In genomic region chr3:122837639-122838038, GRCm38 (mm10) we compare ENCODE assay signal across 34 mouse cellular contexts. TPM values are rescaled to one million over a fixed set of nuclear protein-coding genes. Genes with fewer than 3 reads are reported as not detected.
DNase-seq lines count a peak whose midpoint lies in the region; ATAC-seq and TF ChIP-seq lines count a peak whose summit lies in the region.
"Had no signal": no experiment of that assay in that cellular context is flagged by ENCODE, and none has a peak within 500 bp of the region (broad histone marks: within the 10 kb centered on the region; RNA-seq: fewer than 3 reads in every experiment).

No protein-coding gene starts in this region.

- no peak for TF ChIP-seq CTCF in lung, embryonic 14.5 days (IDR thresholded peaks at IDR 0.05; ENCODE audit: low read depth)

- H3K9ac ChIP-seq in lung, embryonic 14.5 days: no peak overlapping the region
- H3K9ac ChIP-seq in intestine, embryonic 16.5 days (ENCODE audit: low read depth, low read length): no peak overlapping the region
- H3K9ac ChIP-seq: forebrain, postnatal 0 days; heart, embryonic 15.5 days; hindbrain, embryonic 13.5 days; liver, embryonic 12.5 days; neural tube, embryonic 13.5 days had no signal

- no peak for DNase-seq in frontal cortex, postnatal 36 days (ENCODE audit: low spot score in 2 of 2)
- DNase-seq in lung, embryonic 14.5 days: no peak
- DNase-seq in lung, postnatal 4 days: no peak
- no peak for DNase-seq in heart, adult 8-10 months (ENCODE audit: low spot score)
- DNase-seq in adipocyte (ENCODE audit: low spot score): no peak
- DNase-seq: adrenal gland, postnatal 36 days; cerebellum, adult 9-10 months; forebrain, postnatal 0 days; gastrocnemius, adult 2 months; heart, postnatal 36 days; kidney, postnatal 14 days; lung, adult 18-20 months; lung, postnatal 36 days; retina, postnatal 1 day; right cerebral cortex, postnatal 25 days; spleen, adult 18-20 months; thymus, adult 18-20 months; thymus, postnatal 4 days had no signal

- WGBS in lung, embryonic 14.5 days: 38% methylated on average over 2 of the region's 2 CpGs
- 58% methylated on average over 2 of the region's 2 CpGs for WGBS in intestine, embryonic 16.5 days

- H3K27me3 ChIP-seq in lung, embryonic 14.5 days (ENCODE audit: insufficient read depth, low read length): no peaks in the 10 kb centered on the region
- H3K27me3 ChIP-seq in intestine, embryonic 16.5 days (replicated peaks; ENCODE audit: control insufficient read depth, insufficient read depth, low read length): no peaks in the 10 kb centered on the region
- H3K27me3 ChIP-seq: heart, embryonic 15.5 days; hindbrain, embryonic 13.5 days; liver, embryonic 12.5 days; neural tube, embryonic 13.5 days had no signal

- ATAC-seq in frontal cortex, adult (ENCODE audit: low TSS enrichment): 0 out of 2 replicates have a peak, but pooled peaks have one; percentile 47
- no peak for ATAC-seq in lung, embryonic 14.5 days (ENCODE audit: insufficient read depth)
- ATAC-seq in intestine, embryonic 16.5 days: no peak
- ATAC-seq: CD4-positive, CD25-positive, alpha-beta regulatory T cell, adult 4 months; forebrain, postnatal 0 days; liver, embryonic 12.5 days; midbrain, embryonic 16.5 days had no signal

- peaks cover 48% of the 10 kb centered on the region for H3K36me3 ChIP-seq in lung, embryonic 14.5 days (ENCODE audit: insufficient read depth)
- H3K36me3 ChIP-seq in intestine, embryonic 16.5 days (ENCODE audit: control insufficient read depth, insufficient read depth, low read length): 0 out of 2 replicates have a peak, but pooled peaks cover 5% of the 10 kb centered on the region
- H3K36me3 ChIP-seq: heart, embryonic 15.5 days; liver, embryonic 12.5 days; neural tube, embryonic 13.5 days had no signal

- H3K4me1 ChIP-seq in lung, embryonic 14.5 days (ENCODE audit: insufficient read depth): no peaks in the 10 kb centered on the region
- peaks cover 6% of the 10 kb centered on the region for H3K4me1 ChIP-seq in intestine, embryonic 16.5 days (ENCODE audit: control insufficient read depth, insufficient read depth, low read length)
- H3K4me1 ChIP-seq: hindbrain, embryonic 13.5 days; liver, embryonic 12.5 days had no signal

- H3K4me3 ChIP-seq in lung, embryonic 14.5 days (ENCODE audit: low read depth, low read length): no peak overlapping the region
- H3K4me3 ChIP-seq in intestine, embryonic 16.5 days (ENCODE audit: low read length): no peak overlapping the region
- H3K4me3 ChIP-seq: gastrocnemius, adult 2 months; heart, embryonic 15.5 days; hindbrain, embryonic 13.5 days; liver, embryonic 12.5 days; myocyte; neural tube, embryonic 13.5 days had no signal

- H3K4me2 ChIP-seq in lung, embryonic 14.5 days: no peak overlapping the region
- no peak overlapping the region for H3K4me2 ChIP-seq in intestine, embryonic 16.5 days (ENCODE audit: low read depth, low read length)
- H3K4me2 ChIP-seq: heart, embryonic 15.5 days; hindbrain, embryonic 13.5 days; liver, embryonic 12.5 days; neural tube, embryonic 13.5 days had no signal

- no peaks in the 10 kb centered on the region for H3K9me3 ChIP-seq in lung, embryonic 14.5 days (ENCODE audit: low read depth, low read length)
- H3K9me3 ChIP-seq in intestine, embryonic 16.5 days (ENCODE audit: control insufficient read depth, low read length): no peaks in the 10 kb centered on the region
- H3K9me3 ChIP-seq: heart, embryonic 15.5 days; hindbrain, embryonic 13.5 days; liver, embryonic 12.5 days; neural tube, embryonic 13.5 days had no signal

- H3K27ac ChIP-seq in lung, embryonic 14.5 days (ENCODE audit: low read depth): peak overlapping the region; percentile 38; the same call in 1 of the 2 replicates
- H3K27ac ChIP-seq in intestine, embryonic 16.5 days (ENCODE audit: low read length): peak overlapping the region; percentile 44
- H3K27ac ChIP-seq: gastrocnemius, adult 2 months; heart, embryonic 15.5 days; hindbrain, embryonic 13.5 days; liver, embryonic 12.5 days; neural tube, embryonic 13.5 days had no signal

RNA-seq across cellular contexts. Expression of gene Fabp2, which starts 57.2 kb away (rescaled TPM):
- polyA plus RNA-seq in lung, embryonic 14.5 days (2014; fragmentation: Nextera tagmentation; extraction: Ambion mirVana): not detected in 2 replicates
- polyA plus RNA-seq in intestine, embryonic 16.5 days (2015; fragmentation: Nextera tagmentation; extraction: Ambion mirVana): 1,335 and 2,162 TPM in 2 replicates
- not detected for total RNA-seq in heart, adult 8-10 months (2022)
- total RNA-seq: adrenal gland, adult 18-20 months; adrenal gland, postnatal 36 days; forebrain, postnatal 0 days; gastrocnemius, adult 2 months; gastrocnemius, postnatal 4 days; heart, postnatal 36 days; layer of hippocampus, adult 18-20 months; layer of hippocampus, postnatal 25 days; megakaryocyte-erythroid progenitor cell, adult 5-6 weeks had no signal
- polyA plus RNA-seq: CD4-positive, CD25-positive, alpha-beta regulatory T cell, adult 4 months; cortical plate, adult 2 months; forebrain, postnatal 0 days; hindbrain, embryonic 13.5 days; limb, embryonic 11.5 days; midbrain, embryonic 16.5 days; myocyte; neural tube, embryonic 13.5 days had no signal

Comparison
In these comparisons a context has a peak if more than half of its experiments do, and no peak if none do; other contexts are left out.
1. RNA of gene Fabp2, which starts 57.2 kb away (polyA plus RNA-seq): 1,335 to 2,162 TPM in intestine, embryonic 16.5 days; not detected in lung, embryonic 14.5 days; every median in the first group is over 1,000 times any median in the second.